ENCODE assay signal across 7 mouse cellular contexts in the genomic region with DNA sequence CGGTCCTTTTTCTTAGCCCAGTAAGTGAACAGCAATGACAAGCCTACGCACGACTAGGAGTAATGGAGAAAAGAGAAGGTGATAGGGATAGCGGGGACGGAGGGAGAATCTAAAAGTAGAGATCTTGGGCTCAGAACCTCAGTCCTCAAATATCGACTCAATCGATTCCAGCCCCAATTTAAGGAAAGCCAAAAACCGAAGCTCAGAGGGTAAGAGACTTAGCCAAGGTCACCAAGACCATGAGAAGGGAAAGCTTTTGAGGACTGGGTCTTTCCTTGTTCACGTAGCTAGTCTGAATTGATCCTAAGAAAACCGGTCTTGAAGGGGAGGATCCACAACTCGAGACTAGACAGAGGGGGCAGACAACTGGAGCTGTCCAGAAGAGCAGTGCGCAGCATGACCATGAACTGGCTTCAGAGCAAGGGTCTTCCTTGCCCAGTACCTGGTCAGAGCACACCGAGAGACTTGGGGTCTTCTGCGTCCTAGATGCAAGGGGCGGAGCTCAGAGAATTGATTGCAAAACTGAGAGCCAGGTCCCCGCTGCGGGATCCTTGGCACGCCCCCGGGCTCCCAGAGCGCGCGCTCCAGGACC. TPM values are rescaled to one million over a fixed set of nuclear protein-coding genes. Genes with fewer than 3 reads are reported as not detected.
DNase-seq lines count a peak whose midpoint lies in the region; ATAC-seq and TF ChIP-seq lines count a peak whose summit lies in the region.

No protein-coding gene starts in this region.

- WGBS in neural tube, embryonic 11.5 days, result under 1% methylated on average over 22 of the region's 22 CpGs
- WGBS in forebrain, embryonic 12.5 days, result under 1% methylated on average over 22 of the region's 22 CpGs
- 2% methylated on average over 20 of the region's 22 CpGs for WGBS in limb, embryonic 14.5 days
- under 1% methylated on average over 22 of the region's 22 CpGs for WGBS in stomach, postnatal 0 days

- no peak for TF ChIP-seq EP300 in stomach, postnatal 0 days (optimal IDR thresholded peaks at IDR 0.05)

- no peaks in the 10 kb centered on the region for H3K4me1 ChIP-seq in neural tube, embryonic 11.5 days (ENCODE audit: control insufficient read depth, insufficient read depth, low read length)
- H3K4me1 ChIP-seq in forebrain, embryonic 12.5 days, result peaks cover 25% of the 10 kb centered on the region
- no peaks in the 10 kb centered on the region for H3K4me1 ChIP-seq in limb, embryonic 14.5 days (ENCODE audit: control insufficient read depth, insufficient read depth, low read length)
- H3K4me1 ChIP-seq in stomach, postnatal 0 days (replicated peaks; ENCODE audit: control insufficient read depth, insufficient read depth), result 0 out of 2 replicates have a peak, but pooled peaks cover 2% of the 10 kb centered on the region

- H3K9me3 ChIP-seq in neural tube, embryonic 11.5 days (ENCODE audit: control insufficient read depth, low read length), result no peaks in the 10 kb centered on the region
- H3K9me3 ChIP-seq in forebrain, embryonic 12.5 days, result no peaks in the 10 kb centered on the region
- H3K9me3 ChIP-seq in limb, embryonic 14.5 days (ENCODE audit: control insufficient read depth, low read length), result no peaks in the 10 kb centered on the region
- H3K9me3 ChIP-seq in stomach, postnatal 0 days (ENCODE audit: control insufficient read depth, low read length), result no peaks in the 10 kb centered on the region

- no peak for TF ChIP-seq POLR2A in limb, embryonic 14.5 days (IDR thresholded peaks at IDR 0.05; ENCODE audit: borderline replicate concordance, extremely low read depth, insufficient read depth, insufficient read length)

- H3K9ac ChIP-seq in neural tube, embryonic 11.5 days (ENCODE audit: low read length), result peak overlapping the region; percentile 82
- H3K9ac ChIP-seq in forebrain, embryonic 12.5 days, result peak overlapping the region; percentile 85
- H3K9ac ChIP-seq in limb, embryonic 14.5 days (ENCODE audit: low read depth, low read length, severe bottlenecking), result 0 out of 2 replicates have a peak overlapping the region, but pooled peaks have one; percentile 66
- no peak overlapping the region for H3K9ac ChIP-seq in stomach, postnatal 0 days (ENCODE audit: low read length)

- H3K4me3 ChIP-seq in neural tube, embryonic 11.5 days (ENCODE audit: low read depth, low read length), result peak overlapping the region; percentile 73
- H3K4me3 ChIP-seq in forebrain, embryonic 12.5 days (replicated peaks), result peak overlapping the region; percentile 77
- H3K4me3 ChIP-seq in limb, embryonic 14.5 days (replicated peaks; ENCODE audit: low read length), result peak overlapping the region; percentile 71
- H3K4me3 ChIP-seq in stomach, postnatal 0 days (ENCODE audit: low read depth, low read length), result peak overlapping the region; percentile 57

- no peaks in the 10 kb centered on the region for H3K36me3 ChIP-seq in neural tube, embryonic 11.5 days (ENCODE audit: control insufficient read depth, insufficient read depth, low read length)
- no peaks in the 10 kb centered on the region for H3K36me3 ChIP-seq in forebrain, embryonic 12.5 days (replicated peaks)
- no peaks in the 10 kb centered on the region for H3K36me3 ChIP-seq in limb, embryonic 14.5 days (ENCODE audit: control insufficient read depth, insufficient read depth, low read length)
- no peaks in the 10 kb centered on the region for H3K36me3 ChIP-seq in stomach, postnatal 0 days (ENCODE audit: control insufficient read depth, insufficient read depth, low read length)

- DNase-seq in neural tube, embryonic 11.5 days (ENCODE audit: low spot score), result peak; percentile 46
- no peak for DNase-seq in neural tube, embryonic 10.5 days (ENCODE audit: extremely low spot score, low spot score)
- DNase-seq in limb, embryonic 14.5 days (ENCODE audit: low spot score), result no peak
- no peak for DNase-seq in stomach, postnatal 0 days (ENCODE audit: low spot score)
- DNase-seq in thymus, postnatal 10 days (ENCODE audit: low spot score in 2 of 2), result no peak
- DNase-seq in cerebellum, adult 8-10 months, result no peak

- peaks cover 20% of the 10 kb centered on the region for H3K27me3 ChIP-seq in neural tube, embryonic 11.5 days (ENCODE audit: control insufficient read depth, insufficient read depth, low read length)
- H3K27me3 ChIP-seq in forebrain, embryonic 12.5 days, result peaks cover 41% of the 10 kb centered on the region
- peaks cover 29% of the 10 kb centered on the region for H3K27me3 ChIP-seq in limb, embryonic 14.5 days (ENCODE audit: control insufficient read depth, insufficient read depth, low read length)
- H3K27me3 ChIP-seq in stomach, postnatal 0 days (ENCODE audit: control insufficient read depth, insufficient read depth, low read length), result no peaks in the 10 kb centered on the region

- no peak overlapping the region for H3K27ac ChIP-seq in neural tube, embryonic 11.5 days (ENCODE audit: low read depth, low read length)
- no peak overlapping the region for H3K27ac ChIP-seq in forebrain, embryonic 12.5 days
- no peak overlapping the region for H3K27ac ChIP-seq in limb, embryonic 14.5 days (replicated peaks; ENCODE audit: low read depth, low read length)
- H3K27ac ChIP-seq in stomach, postnatal 0 days (replicated peaks), result no peak overlapping the region

- peak; percentile 38; the same call in 1 of the 2 replicates for ATAC-seq in neural tube, embryonic 11.5 days (ENCODE audit: insufficient read depth, low FRiP score, low TSS enrichment)
- ATAC-seq in forebrain, embryonic 12.5 days (ENCODE audit: low FRiP score), result peak; percentile 42; the same call in 1 of the 2 replicates
- no peak for ATAC-seq in limb, embryonic 14.5 days (ENCODE audit: low FRiP score, low read depth)
- no peak; the same call in 1 of the 2 replicates for ATAC-seq in stomach, postnatal 0 days (ENCODE audit: low FRiP score, low TSS enrichment)

- TF ChIP-seq CTCF in stomach, postnatal 0 days (IDR thresholded peaks at IDR 0.05; ENCODE audit: low read depth), result no peak

- H3K4me2 ChIP-seq in neural tube, embryonic 11.5 days (ENCODE audit: low read depth), result peak overlapping the region; percentile 97
- H3K4me2 ChIP-seq in forebrain, embryonic 12.5 days, result peak overlapping the region; percentile 96
- peak overlapping the region; percentile 97 for H3K4me2 ChIP-seq in limb, embryonic 14.5 days (replicated peaks; ENCODE audit: low read depth, low read length, severe bottlenecking)
- peak overlapping the region; percentile 93 for H3K4me2 ChIP-seq in stomach, postnatal 0 days (replicated peaks; ENCODE audit: low read depth)

RNA-seq across cellular contexts. Expression of gene Astn2, which starts 1.2 kb away (rescaled TPM):
- polyA plus RNA-seq in neural tube, embryonic 11.5 days (2014; fragmentation: Nextera tagmentation; extraction: Ambion mirVana), result 0.52 and 0.66 TPM in 2 replicates
- polyA plus RNA-seq in forebrain, embryonic 12.5 days (2016; fragmentation: Nextera tagmentation; extraction: Ambion mirVana), result 1.7 and 1.9 TPM in 2 replicates
- 8.7 and 9.6 TPM in 2 replicates for polyA plus RNA-seq in limb, embryonic 14.5 days (2012; rRNA removed)
- polyA plus RNA-seq in limb, embryonic 14.5 days (2014; fragmentation: Nextera tagmentation; extraction: Ambion mirVana), result 1.6 and 1.7 TPM in 2 replicates
- 0.16 and 0.21 TPM in 2 replicates for polyA plus RNA-seq in stomach, postnatal 0 days (2015; fragmentation: Nextera tagmentation; extraction: Ambion mirVana)

Comparison
In these comparisons a context has a peak if more than half of its experiments do, and no peak if none do; other contexts are left out.
1. ATAC-seq: peak in neural tube, embryonic 11.5 days (single experiment) and forebrain, embryonic 12.5 days (single experiment); none in limb, embryonic 14.5 days (single experiment) and stomach, postnatal 0 days (single experiment).
2. Peak in every context shown above with its lines, with median percentiles within 50 percentile points of each other: H3K4me2 ChIP-seq and H3K4me3 ChIP-seq.